Mouse (Mus musculus) kidney, postnatal 36 days (tissue): ENCODE measurements around the gene Dmp1.

Experiments used
- DNase-seq, 2 experiments: peaks; one replicate each; pipeline ENCODE4 v3.0.0; 2021 to 2022; ENCODE audit warnings: mixed read lengths in 2 of 2

Dmp1 gene

GRCm38 (mm10) chr5:104202351-104202750, at the start of gene Dmp1:
Gene Dmp1 (plus strand): TSS chr5:104202613.
- DNase-seq: no peak

GRCm38 (mm10) chr5:104157701-104158100, 44.7 kb upstream of the Dmp1 start:
- no peak for DNase-seq

GRCm38 (mm10) chr5:104158332-104159052, 43.9 kb upstream of the Dmp1 start:
- DNase-seq: peak; percentile 25 to 46

GRCm38 (mm10) chr5:104160581-104160980, 41.8 kb upstream of the Dmp1 start:
- DNase-seq: no peak

GRCm38 (mm10) chr5:104161390-104161789, 41.0 kb upstream of the Dmp1 start:
- peak; percentile 61 to 68 for DNase-seq

GRCm38 (mm10) chr5:104163536-104163935, 38.9 kb upstream of the Dmp1 start:
- DNase-seq: no peak

GRCm38 (mm10) chr5:104170412-104170811, 32.0 kb upstream of the Dmp1 start, which contains the start of gene Dspp:
Gene Dspp (plus strand): TSS chr5:104170712.
- DNase-seq: no peak

GRCm38 (mm10) chr5:104173094-104173493, 29.3 kb upstream of the Dmp1 start:
- peak in 1 of 2 experiments; percentile 7 for DNase-seq

GRCm38 (mm10) chr5:104183743-104184142, 18.7 kb upstream of the Dmp1 start:
- no peak for DNase-seq

GRCm38 (mm10) chr5:104187281-104187680, 15.1 kb upstream of the Dmp1 start:
- peak in 1 of 2 experiments; percentile 7 for DNase-seq

- no peak for DNase-seq
Measured at GRCm38 (mm10) chr5:104195086-104195485, 7.3 kb upstream of the Dmp1 start.

- no peak for DNase-seq
Measured at GRCm38 (mm10) chr5:104201153-104201950, 1.1 kb upstream of the Dmp1 start.

GRCm38 (mm10) chr5:104212531-104212930, 10.1 kb downstream of the Dmp1 start:
- DNase-seq: no peak

GRCm38 (mm10) chr5:104218926-104219325, 16.5 kb downstream of the Dmp1 start:
- peak; percentile 16 to 27 for DNase-seq

GRCm38 (mm10) chr5:104224299-104224698, 21.9 kb downstream of the Dmp1 start:
- no peak for DNase-seq

GRCm38 (mm10) chr5:104224750-104225149, 22.3 kb downstream of the Dmp1 start:
- no peak for DNase-seq

- DNase-seq: no peak
Measured at GRCm38 (mm10) chr5:104228497-104228896, 26.1 kb downstream of the Dmp1 start.

- peak in 1 of 2 experiments; percentile 11 for DNase-seq
Measured at GRCm38 (mm10) chr5:104236741-104237140, 34.3 kb downstream of the Dmp1 start.

- peak; percentile 43 to 44 for DNase-seq
Measured at GRCm38 (mm10) chr5:104239674-104240378, 37.4 kb downstream of the Dmp1 start.

- DNase-seq: no peak
Measured at GRCm38 (mm10) chr5:104244261-104244660, 41.8 kb downstream of the Dmp1 start.

GRCm38 (mm10) chr5:104251811-104252210, 49.4 kb downstream of the Dmp1 start:
- no peak for DNase-seq

GRCm38 (mm10) chr5:104256585-104256984, 54.2 kb downstream of the Dmp1 start:
- no peak for DNase-seq

GRCm38 (mm10) chr5:104261908-104262461, 59.6 kb downstream of the Dmp1 start:
- DNase-seq: no peak
